Mouse (Mus musculus): Measurements from ENCODE around the gene Il12rb1. TPM values are rescaled to one million over a fixed set of nuclear protein-coding genes. Genes with fewer than 3 reads are reported as not detected.

Gene Il12rb1
- polyA plus RNA-seq, 1 experiment from 2014 or later = 0.08 TPM

DNA sequence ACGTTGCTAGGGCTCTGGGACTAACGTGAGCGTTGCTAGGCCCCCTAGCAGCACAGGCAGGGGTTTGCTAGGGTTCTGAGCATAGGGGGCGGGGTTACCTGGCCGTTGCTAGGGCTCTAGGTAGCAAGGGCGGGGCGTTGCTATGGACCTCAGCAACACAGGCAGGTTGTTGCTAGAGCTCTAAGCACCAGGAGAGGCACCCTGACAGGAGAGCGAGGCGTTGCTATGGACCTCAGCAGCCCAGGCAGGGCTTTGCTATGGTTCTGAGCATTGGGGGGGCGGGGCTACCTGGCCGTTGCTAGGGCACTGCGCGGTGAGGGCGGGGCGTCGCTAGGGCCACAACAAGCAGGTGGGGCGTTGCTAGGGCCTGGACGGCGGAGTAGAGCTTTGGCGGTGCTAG is 15.5 kb upstream of the Il12rb1 start:
- peaks cover 19% of the 10 kb centered on the region for H3K36me3 ChIP-seq
- no peaks in the 10 kb centered on the region for H3K9me3 ChIP-seq
- peak overlapping the region; percentile 60 for H3K4me3 ChIP-seq
- under 1% methylated on average over 20 of the region's 20 CpGs for WGBS
- H3K9ac ChIP-seq = peak overlapping the region; percentile 88
- peak; percentile 56; the same call in 1 of the 2 replicates for ATAC-seq (ENCODE audit: low FRiP score)
- H3K4me1 ChIP-seq (replicated peaks) = peaks cover 48% of the 10 kb centered on the region
- peaks cover 24% of the 10 kb centered on the region for H3K27me3 ChIP-seq
- H3K4me2 ChIP-seq = peak overlapping the region; percentile 69
- H3K27ac ChIP-seq = peak overlapping the region; percentile 90

DNA sequence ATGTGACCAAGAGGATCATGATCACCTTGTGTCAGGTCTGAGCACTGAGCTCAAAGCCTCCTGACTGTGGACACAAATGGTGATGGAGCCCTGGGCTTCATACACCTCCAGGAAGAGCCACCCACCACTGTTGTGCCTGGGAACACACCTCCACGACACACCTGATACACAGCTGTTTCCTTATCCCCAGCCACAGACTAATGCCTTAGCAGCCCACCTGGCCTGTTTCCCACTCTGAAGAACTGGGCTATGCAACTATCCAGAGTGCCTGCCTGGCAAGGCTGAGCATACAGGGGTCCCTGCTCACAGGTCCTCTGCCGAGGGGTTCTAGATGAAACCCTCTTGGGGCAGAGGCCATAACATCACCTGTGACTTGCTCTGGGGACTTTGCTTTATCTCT is 14.0 kb upstream of the Il12rb1 start:
- peaks cover 52% of the 10 kb centered on the region for H3K4me1 ChIP-seq (replicated peaks)
- H3K9ac ChIP-seq = no peak overlapping the region
- 88% methylated on average over 2 of the region's 2 CpGs for WGBS
- H3K4me2 ChIP-seq = no peak overlapping the region
- no peak overlapping the region for H3K27ac ChIP-seq
- no peak overlapping the region for H3K4me3 ChIP-seq
- H3K27me3 ChIP-seq = peaks cover 25% of the 10 kb centered on the region
- H3K36me3 ChIP-seq = 0 out of 2 replicates have a peak, but pooled peaks cover 5% of the 10 kb centered on the region
- ATAC-seq (ENCODE audit: low FRiP score) = no peak
- H3K9me3 ChIP-seq = no peaks in the 10 kb centered on the region

DNA sequence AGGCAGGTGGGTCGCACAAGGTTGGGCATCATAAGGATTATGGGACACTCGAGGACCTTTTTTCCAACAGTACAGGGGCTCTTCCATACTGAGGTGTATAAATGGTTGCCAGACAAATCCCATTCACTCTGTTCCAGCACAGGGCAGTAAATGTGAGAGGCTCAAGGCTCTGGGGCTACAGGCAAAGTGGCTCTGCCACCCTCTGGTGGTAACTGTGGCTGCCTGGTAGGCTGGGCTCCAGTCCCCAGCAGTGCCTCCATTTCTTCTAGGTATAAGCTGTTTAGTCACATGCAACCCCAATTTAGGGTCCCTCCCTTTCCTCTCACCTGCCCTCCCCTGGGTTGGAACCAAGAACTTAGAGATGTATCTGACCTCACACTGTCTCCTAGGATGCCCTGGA is 12.9 kb upstream of the Il12rb1 start:
- Histone ChIP-seq H3K27me3 (peaks cover 30% of the 10 kb centered on the region), H3K36me3 (no peaks in the 10 kb centered on the region), H3K4me3 (no peak overlapping the region), H3K9me3 (no peaks in the 10 kb centered on the region), H3K27ac (no peak overlapping the region), H3K4me2 (no peak overlapping the region), H3K9ac (no peak overlapping the region), H3K4me1 (replicated peaks) (peaks cover 51% of the 10 kb centered on the region)
- ATAC-seq (ENCODE audit: low FRiP score) = no peak
- 79% methylated on average over 2 of the region's 2 CpGs for WGBS

DNA sequence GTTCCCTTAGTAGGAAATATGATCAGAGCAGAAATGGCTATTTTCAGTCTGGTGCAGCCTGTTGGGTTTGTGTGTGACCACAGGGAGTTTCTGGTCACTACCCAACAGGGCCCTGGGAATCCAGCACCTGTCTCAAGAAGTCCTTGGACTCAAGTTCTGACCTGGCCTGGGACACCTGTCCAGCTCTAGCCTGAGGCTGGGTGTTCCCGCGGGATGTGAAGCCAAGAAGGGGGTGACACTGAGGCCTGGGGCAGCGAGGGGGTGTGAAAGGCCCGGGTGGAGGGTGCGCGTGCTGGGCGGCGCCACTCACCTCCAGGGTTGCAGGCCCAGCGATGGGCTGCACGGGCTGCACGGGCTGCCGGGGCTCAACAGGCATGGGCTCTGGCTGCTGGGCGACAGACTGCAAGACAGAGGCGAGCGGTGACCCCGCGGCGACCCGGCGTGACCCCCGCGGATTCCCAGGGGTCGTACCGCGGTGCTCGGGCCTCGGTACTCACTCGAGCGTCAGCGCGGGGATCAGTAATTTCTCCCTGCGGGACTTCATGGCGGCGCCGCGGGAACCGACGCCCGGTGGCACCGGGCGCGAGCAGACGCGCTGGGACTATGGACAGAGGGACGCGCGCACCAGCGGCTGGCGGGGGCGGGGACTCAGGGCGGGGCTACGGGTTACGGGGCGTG is 11.7 kb upstream of the Il12rb1 start:
- Histone ChIP-seq H3K4me2 (peak overlapping the region; percentile 87), H3K9me3 (no peaks in the 10 kb centered on the region), H3K36me3 (no peaks in the 10 kb centered on the region), H3K27me3 (peaks cover 38% of the 10 kb centered on the region), H3K4me3 (peak overlapping the region; percentile 53), H3K4me1 (replicated peaks) (peaks cover 46% of the 10 kb centered on the region), H3K27ac (peak overlapping the region; percentile 44), H3K9ac (peak overlapping the region; percentile 75)
- ATAC-seq (ENCODE audit: low FRiP score) = peak; percentile 1; the same call in 1 of the 2 replicates
- WGBS = under 1% methylated on average over 54 of the region's 54 CpGs

DNA sequence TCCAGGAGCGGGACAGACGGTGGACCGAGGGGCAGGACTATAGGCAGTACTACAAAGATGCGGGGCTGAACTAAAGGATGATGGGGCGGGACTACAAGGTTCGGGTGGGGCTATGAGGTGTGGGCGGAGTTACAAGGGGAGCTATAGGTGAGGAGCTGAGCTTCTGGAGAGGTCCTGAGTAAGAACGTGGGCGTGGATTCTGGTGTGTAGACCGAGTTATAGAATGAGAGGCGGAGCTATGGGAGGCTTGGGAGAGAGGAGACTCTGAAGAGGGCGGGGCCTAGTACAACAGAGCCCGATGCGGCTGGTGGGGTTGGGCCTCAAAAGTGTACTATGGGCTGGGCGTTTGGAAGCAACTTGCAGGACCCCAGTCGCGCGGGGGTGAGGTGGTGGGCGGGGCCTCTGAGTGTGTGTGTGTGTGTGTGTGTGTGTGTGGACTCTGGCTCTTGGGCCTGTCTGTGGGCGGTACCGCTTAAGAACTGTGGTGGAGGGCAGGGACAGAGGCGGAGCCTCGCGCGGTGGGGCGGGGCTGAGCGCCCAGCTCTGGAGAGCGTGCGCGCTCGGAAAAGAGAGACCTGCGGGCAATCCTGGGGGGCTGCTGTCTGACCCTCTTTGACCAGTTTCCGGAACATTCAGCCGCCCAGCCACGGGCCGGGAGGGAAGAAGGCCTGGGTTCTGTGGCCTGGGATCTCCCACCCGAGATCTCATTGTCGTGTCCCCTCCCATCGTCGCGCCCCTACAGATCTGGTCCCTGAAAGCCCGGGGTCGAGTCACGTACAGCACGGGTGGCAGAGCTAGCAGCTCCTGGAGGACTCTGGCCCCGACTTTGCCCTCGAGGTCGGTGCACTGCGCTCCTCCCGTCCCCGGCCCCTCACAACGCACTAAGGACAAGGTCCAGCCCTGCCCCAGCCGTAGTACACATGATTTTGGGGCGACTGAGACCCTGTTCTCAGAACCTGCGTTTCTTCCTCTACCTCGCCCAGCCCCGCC is 10.9 kb upstream of the Il12rb1 start:
- H3K4me3 ChIP-seq = peak overlapping the region; percentile 53
- WGBS = under 1% methylated on average over 52 of the region's 57 CpGs
- H3K4me2 ChIP-seq = peak overlapping the region; percentile 87
- ATAC-seq (ENCODE audit: low FRiP score) = peak; percentile 82
- peak overlapping the region; percentile 48; the same call in 1 of the 2 replicates for H3K27ac ChIP-seq
- H3K36me3 ChIP-seq = no peaks in the 10 kb centered on the region
- H3K9ac ChIP-seq = peak overlapping the region; percentile 75
- no peaks in the 10 kb centered on the region for H3K9me3 ChIP-seq
- peaks cover 47% of the 10 kb centered on the region for H3K27me3 ChIP-seq
- H3K4me1 ChIP-seq (replicated peaks) = peaks cover 42% of the 10 kb centered on the region

GRCm38 (mm10) chr8:70798281-70798680 is 10.0 kb upstream of the Il12rb1 start:
- WGBS = 11% methylated on average over 15 of the region's 15 CpGs

GRCm38 (mm10) chr8:70800648-70801047 is 7.6 kb upstream of the Il12rb1 start:
- no peak overlapping the region for H3K4me3 ChIP-seq
- WGBS = 47% methylated on average over 10 of the region's 10 CpGs
- no peak overlapping the region for H3K4me2 ChIP-seq
- no peaks in the 10 kb centered on the region for H3K9me3 ChIP-seq
- H3K27ac ChIP-seq = no peak overlapping the region; the same call in 1 of the 2 replicates
- no peaks in the 10 kb centered on the region for H3K36me3 ChIP-seq
- peaks cover 75% of the 10 kb centered on the region for H3K27me3 ChIP-seq
- no peak overlapping the region for H3K9ac ChIP-seq
- peaks cover 43% of the 10 kb centered on the region for H3K4me1 ChIP-seq (replicated peaks)
- ATAC-seq (ENCODE audit: low FRiP score) = no peak

More at GRCm38 (mm10) chr8:70798281-70798680, 10.0 kb upstream of the Il12rb1 start:
- H3K9me3 ChIP-seq = no peaks in the 10 kb centered on the region
- peak overlapping the region; percentile 75; the same call in 1 of the 2 replicates for H3K9ac ChIP-seq
- H3K27me3 ChIP-seq = peaks cover 56% of the 10 kb centered on the region
- peak overlapping the region; percentile 87 for H3K4me2 ChIP-seq
- H3K4me3 ChIP-seq = peak overlapping the region; percentile 53
- no peaks in the 10 kb centered on the region for H3K36me3 ChIP-seq
- H3K27ac ChIP-seq = no peak overlapping the region
- peaks cover 35% of the 10 kb centered on the region for H3K4me1 ChIP-seq (replicated peaks)
- ATAC-seq (ENCODE audit: low FRiP score) = no peak

DNA sequence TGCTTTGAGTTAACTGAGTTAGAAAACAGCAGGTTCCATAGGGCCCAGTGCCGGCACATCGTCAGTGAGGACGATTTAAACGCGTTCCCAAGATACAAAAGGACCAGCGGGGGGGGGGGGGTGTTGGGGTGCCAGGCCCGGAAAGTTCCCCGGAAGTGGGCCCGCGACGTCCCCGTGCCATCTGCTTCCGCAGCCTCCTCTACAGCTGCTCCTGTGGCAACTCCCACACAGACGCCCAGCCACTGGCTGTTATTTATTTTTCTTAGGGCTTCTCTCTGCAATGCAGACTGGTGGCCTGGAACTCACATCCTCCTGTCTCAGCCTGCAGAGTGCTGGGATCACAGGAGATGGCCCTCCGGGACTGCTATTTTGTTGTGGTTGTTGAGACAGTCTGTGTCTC is 7.1 kb upstream of the Il12rb1 start:
- Histone ChIP-seq H3K27me3 (peaks cover 80% of the 10 kb centered on the region), H3K36me3 (no peaks in the 10 kb centered on the region), H3K4me2 (no peak overlapping the region), H3K27ac (no peak overlapping the region), H3K4me1 (replicated peaks) (peaks cover 41% of the 10 kb centered on the region), H3K9me3 (no peaks in the 10 kb centered on the region), H3K9ac (no peak overlapping the region), H3K4me3 (no peak overlapping the region)
- 28% methylated on average over 15 of the region's 15 CpGs for WGBS
- no peak for ATAC-seq (ENCODE audit: low FRiP score)

DNA sequence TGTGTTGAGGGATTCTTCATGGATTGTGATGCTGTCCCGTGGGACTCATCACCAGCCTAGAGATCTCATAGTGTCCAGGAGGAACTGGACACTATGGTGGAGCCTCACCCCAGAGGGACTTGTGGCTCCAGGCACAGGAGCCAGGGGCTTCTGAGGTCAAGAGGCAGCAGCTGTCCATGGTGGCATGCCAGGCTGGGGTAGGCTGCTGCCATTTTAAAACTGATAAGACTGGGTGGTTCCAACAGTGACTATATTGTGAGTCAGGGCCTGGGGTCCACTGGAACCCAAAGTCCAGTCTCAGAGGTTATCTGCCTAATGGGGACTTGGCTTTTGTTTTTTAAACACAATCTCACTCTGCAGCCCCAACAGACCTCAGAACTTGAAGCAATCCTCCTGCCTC is 6.4 kb upstream of the Il12rb1 start:
- Histone ChIP-seq H3K27ac (no peak overlapping the region), H3K9me3 (no peaks in the 10 kb centered on the region), H3K9ac (no peak overlapping the region), H3K4me3 (no peak overlapping the region), H3K27me3 (peaks cover 87% of the 10 kb centered on the region), H3K4me2 (no peak overlapping the region), H3K4me1 (replicated peaks) (peaks cover 36% of the 10 kb centered on the region), H3K36me3 (no peaks in the 10 kb centered on the region)
- 83% methylated on average over 1 of the region's 1 CpGs for WGBS
- ATAC-seq (ENCODE audit: low FRiP score) = no peak

DNA sequence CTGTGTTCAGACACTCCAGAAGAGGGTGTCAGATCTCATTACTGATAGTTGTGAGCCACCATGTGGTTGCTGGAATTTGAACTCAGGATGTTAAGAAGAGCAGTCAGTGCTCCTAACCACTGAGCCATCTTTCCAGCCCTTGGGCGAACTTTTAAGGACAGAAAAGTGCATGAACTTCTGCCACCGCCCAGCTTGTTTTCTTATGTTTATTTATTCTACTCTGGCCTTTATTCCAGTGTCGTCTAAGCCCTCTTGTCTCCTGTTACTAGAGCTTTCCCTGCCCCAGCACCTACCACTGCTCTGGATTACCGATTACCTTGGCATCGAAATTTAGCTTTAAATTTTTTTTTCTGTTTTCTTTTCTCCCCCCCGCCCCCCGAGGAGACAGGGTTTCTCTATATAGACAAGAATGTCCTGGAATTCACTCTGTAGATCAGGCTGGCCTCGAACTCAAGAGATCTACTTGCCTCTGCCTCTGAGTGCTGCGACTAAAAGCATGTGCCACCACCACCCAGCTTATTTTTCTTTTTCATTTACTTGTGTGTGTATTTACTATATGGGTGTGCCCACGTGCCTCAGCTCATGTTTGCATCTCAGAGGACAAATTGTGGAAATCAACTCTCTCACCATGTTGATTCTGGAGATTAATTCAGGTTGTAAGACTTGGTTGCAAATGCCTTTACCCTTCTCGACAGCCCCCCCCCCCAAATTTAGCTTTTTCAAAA is 5.3 kb upstream of the Il12rb1 start:
- peaks cover 93% of the 10 kb centered on the region for H3K27me3 ChIP-seq
- no peak overlapping the region for H3K27ac ChIP-seq
- no peaks in the 10 kb centered on the region for H3K9me3 ChIP-seq
- no peaks in the 10 kb centered on the region for H3K36me3 ChIP-seq
- H3K4me1 ChIP-seq (replicated peaks) = peaks cover 30% of the 10 kb centered on the region
- 67% methylated on average over 11 of the region's 11 CpGs for WGBS
- no peak for ATAC-seq (ENCODE audit: low FRiP score)
- no peak overlapping the region for H3K4me3 ChIP-seq
- no peak overlapping the region for H3K9ac ChIP-seq
- H3K4me2 ChIP-seq = no peak overlapping the region

DNA sequence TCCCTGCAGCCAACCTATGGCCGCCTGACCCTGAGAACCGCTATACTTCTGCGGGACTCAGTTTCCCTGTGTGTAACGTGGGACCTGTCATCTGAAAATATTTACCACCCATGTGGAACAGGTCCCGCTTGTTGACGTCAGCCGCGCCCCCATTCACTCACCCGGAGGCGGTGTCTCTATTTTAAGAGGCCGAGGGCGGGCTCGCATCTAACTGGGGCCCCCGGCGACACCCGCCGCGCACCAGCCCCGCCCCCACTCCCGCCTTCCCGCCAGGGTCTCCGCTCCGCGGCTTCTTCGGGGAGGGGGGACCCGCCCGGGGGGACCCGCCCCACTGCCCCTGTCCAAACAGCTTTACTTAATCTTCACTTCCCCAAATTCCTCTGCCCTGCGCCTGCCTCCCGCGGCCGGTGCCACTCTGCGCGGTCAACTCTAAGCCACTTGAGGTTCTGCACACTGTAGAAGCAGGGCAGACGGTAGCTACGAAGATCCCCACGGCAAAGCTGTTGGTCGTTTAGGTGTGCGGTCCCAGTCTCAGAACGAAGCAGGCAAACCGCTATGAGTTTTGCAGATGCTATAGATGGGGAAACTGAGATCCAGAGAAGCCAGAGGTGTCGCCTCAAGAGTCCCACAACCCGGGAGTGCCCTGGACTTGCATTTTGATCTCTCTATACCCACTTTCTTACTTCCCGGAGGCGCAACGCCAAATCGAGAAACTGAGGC is 4.3 kb upstream of the Il12rb1 start:
- Histone ChIP-seq H3K4me1 (replicated peaks) (peaks cover 22% of the 10 kb centered on the region), H3K4me2 (peak overlapping the region; percentile 73), H3K27me3 (peaks cover 86% of the 10 kb centered on the region), H3K27ac (no peak overlapping the region), H3K4me3 (peak overlapping the region; percentile 45), H3K36me3 (no peaks in the 10 kb centered on the region), H3K9ac (peak overlapping the region; percentile 65), H3K9me3 (no peaks in the 10 kb centered on the region)
- ATAC-seq (ENCODE audit: low FRiP score) = no peak
- 1% methylated on average over 42 of the region's 47 CpGs for WGBS

All from hindbrain, embryonic 13.5 days (tissue).